Mouse (Mus musculus) fat pad, adult 2 months (tissue): ENCODE data around the gene Tmem233.

Experiments
- DNase-seq: peaks from one replicate; pipeline ENCODE4 v3.0.0-alpha.2; 2011; ENCODE audit warnings: low read depth, low spot score; ENCODE audit errors: extremely low read depth

Tmem233 gene

DNA sequence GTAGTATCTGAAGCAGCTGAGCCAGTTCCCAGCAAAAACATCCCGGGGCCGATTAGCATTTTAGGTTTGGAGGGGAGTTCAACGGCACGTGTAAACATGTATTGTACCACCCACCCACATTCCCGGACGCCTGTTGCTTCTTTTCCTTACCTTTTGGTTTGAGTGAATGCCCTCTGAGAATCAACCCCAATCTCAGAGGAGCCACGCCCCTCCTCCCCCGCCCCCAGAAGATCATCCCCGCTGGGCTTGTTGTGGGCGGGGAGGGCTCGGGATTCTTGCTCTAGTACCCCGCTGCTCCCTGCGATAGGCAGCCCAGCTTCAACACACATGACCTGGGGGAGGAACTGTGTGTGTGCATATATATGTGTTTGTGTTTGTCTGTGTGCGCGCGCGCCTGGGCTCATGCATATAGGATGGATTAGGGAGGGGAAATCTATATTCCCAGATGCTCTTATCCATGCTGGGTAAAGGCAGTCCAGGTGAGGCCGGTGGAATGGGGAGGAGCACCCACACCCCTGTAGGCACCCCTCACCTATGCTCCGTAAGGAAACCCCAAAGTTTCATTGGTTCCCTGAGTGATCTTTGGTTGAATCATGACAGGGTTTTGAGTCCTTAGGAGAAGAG is 52.4 kb downstream of the Tmem233 start:
- DNase-seq = no peak

DNA sequence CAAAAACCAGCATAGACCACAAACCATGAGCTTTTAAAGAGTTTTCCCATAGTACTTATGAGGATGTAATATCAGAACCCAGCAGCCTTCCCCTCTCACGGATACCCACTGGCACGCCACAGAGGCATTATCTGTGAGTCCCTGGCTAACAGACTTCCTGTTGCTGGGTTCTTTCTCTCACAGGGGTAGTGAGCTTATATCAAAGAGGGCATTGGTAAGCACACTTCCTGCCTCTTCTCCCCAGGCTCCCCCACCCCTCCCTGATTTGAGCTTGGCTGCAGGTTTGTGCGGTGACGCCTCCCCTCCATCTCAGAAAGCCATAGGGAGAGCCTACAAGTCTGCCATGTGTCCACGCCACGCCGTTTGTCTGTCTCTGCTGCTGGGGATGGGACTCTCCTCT is 54.0 kb downstream of the Tmem233 start:
- no peak for DNase-seq

DNA sequence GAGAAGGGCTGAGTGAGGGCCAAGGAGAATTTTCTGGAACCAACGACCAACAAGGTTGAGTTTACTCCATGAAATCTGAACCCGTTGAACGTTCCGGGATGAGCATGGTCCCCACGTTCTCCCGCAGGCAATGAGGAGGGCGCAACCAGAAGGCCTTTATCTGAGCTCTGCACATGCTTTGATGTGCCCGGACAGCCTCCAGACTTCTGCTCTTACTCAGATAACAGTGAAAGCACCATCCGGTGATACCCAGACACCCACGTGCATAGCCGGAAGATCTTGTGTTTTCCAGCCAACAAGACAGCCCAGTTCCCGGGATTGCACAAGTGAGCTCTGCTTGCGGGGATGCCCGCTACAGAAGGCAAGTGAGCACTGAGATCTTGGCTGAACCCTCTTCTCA is 56.5 kb downstream of the Tmem233 start:
- DNase-seq = no peak

DNA sequence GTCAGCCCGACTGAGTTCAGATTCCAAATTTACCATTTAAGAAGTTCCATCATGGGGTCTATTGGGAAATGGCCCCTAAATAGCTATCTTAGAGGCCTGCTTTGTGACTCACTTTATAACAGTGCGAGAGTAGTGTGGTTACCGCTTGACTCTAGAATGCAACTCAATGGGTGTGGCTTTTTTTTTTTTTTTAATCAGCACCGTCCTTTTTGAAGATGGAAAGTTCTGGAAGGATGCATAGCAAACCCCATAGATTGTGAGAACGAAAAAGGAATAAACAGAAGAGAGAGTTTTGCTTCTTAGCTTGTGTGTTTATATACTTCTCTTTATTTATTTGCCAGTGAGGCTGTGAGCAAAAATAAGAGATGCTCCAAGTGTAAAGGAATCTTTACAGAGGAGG is 56.9 kb downstream of the Tmem233 start:
- no peak for DNase-seq

DNA sequence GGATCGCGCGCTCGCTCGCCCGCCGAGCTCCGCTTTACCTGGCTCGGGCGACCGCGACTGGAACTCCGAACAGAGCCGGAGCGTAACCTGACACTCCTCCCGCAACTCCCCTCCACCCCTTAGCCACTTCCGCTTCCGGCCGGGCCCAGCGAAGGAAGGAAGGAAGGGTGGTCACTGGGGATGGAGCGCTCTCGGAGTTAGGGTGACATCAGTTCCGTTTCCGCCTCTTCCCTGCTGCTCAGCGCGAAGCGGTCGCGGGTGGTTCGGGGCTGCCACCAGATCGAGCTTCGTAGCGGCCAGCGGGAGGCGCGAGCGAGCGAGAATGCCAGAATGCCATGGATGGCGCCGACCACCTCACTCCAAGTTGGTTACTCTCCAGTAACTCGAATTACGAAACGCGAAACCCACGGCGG is 58.7 kb downstream of the Tmem233 start, which contains the start of gene Prkab1:
Gene Prkab1 (minus strand): TSS at position 182 of the 413 bp plus-strand sequence.
- no peak for DNase-seq

DNA sequence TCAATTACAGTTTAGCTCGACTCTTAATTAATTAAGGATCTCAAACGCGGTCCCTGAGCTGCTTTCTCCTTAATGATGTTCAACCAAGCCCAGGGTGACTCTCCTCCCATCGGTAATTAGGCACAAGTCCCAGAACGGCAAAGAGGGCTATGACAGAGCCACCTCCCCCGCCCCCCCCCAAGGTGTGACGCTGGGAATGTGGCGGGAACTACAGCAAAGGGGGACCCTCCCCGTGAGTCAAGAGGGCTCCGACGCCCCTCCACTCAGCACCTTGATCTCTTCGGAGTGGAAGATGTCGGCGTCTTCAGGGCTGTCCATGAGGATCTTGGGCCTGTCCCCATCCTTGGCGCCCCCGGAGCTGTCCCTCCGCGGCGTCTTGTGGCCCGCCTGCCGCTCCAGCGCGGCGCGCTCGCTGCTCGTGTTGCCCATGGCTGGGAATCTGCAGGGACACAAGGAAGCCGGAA is 59.2 kb downstream of the Tmem233 start:
- DNase-seq = no peak

DNA sequence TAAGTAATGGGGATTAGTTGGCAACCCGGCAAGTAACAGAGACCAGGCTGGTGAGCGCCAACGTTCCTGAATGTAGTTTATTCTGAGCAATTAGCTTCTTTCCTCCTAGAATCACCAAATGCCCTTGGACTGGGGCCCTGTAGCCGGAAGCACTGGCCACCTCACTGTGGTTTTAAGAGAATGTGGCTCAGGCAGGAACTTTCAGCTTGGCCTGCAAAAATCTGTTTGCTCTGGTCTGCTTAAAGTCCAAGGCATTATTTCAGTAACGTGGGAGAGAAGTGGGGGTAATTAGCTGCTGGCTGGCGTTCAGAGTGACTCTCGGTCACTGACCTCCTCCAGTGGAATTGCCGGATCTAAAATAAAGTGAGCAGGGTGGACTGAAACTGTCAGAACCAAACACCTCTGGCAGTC is 59.8 kb downstream of the Tmem233 start:
- no peak for DNase-seq

DNA sequence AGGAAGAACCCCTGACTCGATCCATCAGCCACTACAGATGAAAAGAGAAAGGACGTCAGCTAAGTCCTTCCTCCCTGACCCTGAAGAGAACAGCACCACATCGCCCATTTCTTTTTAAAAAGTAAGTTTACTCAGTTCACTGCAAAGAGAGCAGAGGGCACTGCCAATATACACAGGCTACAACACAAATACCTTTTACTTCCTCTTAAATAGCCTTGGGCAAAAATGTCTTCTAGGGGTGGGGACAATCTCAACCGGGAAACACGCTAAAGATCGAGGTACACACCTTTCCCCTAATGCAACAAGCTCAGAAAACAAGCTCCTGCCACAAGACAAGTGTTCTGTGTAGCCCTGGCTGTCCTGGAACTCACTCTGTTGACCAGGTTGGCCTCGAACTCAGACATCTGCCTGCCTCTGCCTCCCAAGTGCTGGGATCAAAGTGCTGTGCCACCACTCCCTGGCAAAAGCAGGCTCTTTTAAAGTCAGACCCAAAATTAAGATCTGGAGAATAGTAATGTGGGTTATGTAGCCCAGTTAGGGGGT is 60.3 kb downstream of the Tmem233 start:
- DNase-seq = no peak

DNA sequence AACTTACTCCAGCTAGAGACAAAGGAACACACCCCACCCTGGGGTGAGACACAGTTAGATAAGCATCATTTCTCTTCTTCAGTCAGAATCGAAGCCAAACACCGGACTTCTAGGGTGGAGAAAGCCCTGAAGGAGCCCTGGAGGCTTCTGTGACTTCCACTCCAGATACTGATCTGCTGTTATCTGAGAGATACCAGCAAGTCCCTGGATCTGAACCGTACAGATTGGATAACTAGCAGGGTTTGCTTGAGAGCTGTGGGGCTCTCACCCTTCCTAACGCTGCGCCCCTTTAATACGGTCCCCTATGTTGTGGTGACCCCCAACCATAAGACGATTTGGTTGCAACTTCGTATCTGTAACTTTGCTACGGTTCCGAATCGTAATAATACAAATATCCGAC is 60.9 kb downstream of the Tmem233 start:
- no peak for DNase-seq

DNA sequence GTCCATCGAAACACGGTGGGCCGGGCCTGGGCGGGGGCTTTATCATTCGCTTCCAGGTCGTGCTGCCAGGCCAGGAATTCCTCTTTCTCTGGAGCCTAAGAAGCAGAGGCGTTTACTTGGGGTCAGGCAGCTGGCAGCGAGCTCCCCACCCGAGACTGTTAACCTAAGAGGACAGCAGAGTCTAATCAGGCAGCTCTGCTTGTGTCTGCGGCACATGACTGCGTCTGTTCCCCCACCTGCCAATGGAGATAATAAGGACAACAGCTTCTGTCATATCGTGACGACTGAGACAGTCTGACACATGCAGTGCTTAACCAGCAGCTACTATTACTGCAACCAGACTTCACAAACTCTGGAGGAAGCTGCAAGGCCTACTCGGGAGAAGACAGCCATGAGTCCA is 61.5 kb downstream of the Tmem233 start:
- DNase-seq = no peak

DNA sequence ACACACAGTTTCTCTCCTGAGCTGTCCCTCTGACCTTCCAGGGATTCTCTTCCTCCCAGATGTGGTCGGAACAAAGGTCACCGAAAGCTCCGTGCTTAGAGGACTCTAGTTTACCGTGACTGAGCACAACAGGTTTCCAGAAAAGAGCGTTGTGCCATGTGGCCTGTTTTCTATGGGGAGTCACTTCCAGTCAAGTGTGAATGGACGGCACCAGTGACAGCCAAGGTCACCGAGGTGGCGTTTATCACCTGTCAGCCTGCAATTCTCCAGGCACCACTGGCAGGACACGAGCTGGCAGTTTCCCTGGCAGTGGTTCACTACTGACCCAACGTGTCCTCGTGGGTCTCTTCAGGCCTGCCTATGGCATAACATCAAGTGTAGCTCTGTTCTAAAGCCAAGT is 63.7 kb downstream of the Tmem233 start:
- no peak for DNase-seq

DNA sequence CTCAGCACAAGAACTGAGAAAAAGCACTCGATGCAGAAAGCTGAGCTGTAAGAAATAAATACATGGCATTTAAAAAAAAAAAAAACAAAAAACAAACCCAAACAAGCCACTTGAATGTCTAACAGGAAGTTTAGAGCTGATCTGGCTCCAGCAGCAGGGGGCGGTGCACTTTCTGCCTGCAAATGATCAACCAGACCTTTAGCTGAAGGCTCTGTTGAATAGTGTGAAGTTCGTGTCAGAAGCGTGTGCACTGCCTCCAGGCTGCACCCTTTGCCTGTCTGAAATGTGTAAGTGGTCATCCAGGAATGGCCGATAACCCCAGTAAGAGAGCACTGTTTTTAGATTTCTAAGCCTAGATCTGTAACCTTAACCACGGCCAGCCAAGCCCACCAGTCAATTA is 64.3 kb downstream of the Tmem233 start:
- no peak for DNase-seq

DNA sequence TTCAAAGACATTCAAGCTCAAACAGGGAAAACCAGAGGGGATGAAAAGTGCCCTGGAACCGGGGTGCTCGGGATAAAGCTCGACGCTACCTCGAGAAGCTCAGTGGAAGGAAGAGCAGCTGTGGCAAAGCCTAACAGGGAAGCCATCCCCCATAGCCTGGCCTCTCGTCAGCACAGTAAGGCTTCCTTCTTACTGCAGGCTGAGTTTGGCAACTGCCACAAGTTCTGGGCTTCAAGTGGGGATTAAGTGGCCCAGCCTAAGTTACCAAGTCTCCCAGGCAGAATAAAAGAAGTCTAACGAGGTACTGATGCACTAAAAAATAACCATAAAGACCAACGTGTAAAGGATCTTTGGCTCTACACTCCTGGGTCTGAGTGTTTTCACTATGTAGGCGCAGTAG is 64.8 kb downstream of the Tmem233 start:
- DNase-seq = no peak

DNA sequence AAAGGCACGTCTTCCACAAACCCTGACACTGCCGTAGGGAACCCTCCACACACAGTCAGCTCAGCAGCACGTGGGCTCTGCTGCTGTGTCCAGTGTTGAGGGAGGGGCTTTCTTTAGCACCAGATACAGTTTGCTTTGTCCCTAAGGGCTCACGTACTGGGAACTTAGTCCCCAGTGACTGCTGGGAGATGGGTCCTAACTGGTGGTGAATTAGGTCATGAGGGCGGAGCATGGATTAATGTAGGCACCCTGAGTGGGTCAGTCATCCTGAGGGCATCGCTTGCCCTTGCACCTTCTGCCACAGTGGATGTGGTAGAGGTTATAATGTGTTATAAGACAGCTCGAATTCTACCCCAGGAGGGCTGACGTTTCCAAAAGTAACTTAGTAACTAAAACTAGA is 65.7 kb downstream of the Tmem233 start:
- DNase-seq = no peak

DNA sequence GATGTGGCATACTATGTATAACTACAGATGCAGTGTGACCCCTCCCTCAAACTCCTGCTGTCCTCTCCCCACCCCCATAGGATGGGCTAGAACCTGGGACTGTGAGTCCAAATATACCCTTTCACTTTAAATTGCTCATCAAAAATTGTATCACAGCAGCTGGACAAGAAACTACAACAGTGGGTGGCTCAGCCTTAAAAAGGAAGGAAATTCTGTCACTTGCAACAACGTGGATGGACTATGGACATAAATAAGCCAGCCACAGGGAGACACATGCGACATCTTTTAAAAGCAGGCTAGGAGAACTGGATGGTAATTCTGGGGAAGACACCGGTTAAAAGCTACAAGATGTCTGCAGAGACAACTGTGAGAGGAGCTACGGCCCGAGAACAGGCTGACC is 66.5 kb downstream of the Tmem233 start:
- no peak for DNase-seq

DNA sequence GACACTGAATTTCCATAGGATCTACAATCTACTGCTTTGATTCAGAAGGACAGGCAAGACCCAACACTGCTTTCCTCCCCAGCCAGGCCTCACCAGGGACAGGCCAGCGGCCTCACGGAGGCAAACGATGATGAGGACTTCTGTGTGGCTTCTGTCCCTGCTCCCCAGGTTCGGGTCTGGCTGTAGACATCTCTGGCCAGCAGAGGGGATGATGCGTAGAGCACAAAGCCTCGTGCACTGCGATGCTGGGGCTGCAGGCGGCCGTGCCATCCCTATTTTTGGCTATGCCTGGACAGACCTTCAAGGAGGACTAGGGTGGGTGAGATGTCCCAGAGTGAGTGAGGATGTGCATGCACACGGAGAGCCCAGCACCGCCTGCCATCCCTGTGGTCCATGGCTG is 68.8 kb downstream of the Tmem233 start:
- no peak for DNase-seq

DNA sequence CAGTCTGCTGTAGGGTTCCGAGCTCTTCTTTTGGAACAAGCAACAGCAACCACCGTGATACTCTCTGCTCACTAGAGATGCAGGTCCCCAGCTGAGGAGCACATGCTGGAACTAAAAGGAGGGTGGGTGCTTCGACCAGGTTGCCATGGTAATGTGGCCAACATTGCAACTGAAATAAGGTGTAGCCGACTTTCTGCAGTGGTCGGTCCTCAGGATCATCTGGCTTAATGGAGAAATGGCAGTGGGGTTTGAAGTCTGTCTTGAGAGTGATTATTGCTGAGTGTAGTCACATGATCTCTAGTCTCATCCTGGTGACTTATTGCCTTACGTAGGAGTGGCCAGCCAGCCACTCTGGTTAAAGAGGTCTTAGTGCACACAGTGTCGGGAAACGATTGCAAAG is 69.2 kb downstream of the Tmem233 start:
- no peak for DNase-seq

DNA sequence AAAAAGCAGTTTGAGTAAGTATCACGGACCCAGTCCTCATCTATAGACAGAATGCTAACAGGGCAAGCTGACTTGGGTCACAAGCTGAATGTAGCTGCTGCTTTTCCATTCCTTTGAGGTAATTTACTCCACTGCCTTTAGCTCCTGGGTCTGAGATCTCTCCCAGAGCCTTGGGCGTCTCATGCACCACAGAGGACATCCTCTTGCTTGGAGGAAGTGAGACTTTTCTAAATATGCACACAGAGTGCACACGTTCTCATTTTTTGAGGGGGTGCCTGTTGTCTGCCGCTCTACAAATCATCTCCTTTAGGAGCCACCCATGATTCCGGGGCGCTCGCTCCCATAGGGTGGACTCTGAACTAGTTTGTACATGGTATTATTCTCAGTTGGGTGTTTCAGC is 70.5 kb downstream of the Tmem233 start:
- no peak for DNase-seq

DNA sequence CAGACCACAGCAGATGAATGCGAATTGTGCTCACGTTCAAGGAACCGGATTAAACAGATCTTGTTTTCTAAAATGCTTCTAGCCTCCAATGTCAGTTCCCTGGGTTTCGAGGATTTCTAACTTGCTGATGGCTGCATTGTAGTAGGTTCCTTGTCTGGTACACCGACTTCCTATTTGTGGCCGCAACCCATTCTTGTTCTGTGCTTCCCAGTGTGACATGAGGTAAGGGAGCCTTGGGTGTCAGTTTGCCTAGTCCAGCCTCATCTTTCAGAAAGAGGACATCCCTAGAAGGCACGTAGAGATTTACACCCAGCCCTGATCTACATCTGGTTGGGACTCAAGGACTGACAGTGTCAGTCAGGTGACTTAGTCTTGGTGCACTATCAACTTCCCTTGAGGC is 71.3 kb downstream of the Tmem233 start:
- DNase-seq = no peak

DNA sequence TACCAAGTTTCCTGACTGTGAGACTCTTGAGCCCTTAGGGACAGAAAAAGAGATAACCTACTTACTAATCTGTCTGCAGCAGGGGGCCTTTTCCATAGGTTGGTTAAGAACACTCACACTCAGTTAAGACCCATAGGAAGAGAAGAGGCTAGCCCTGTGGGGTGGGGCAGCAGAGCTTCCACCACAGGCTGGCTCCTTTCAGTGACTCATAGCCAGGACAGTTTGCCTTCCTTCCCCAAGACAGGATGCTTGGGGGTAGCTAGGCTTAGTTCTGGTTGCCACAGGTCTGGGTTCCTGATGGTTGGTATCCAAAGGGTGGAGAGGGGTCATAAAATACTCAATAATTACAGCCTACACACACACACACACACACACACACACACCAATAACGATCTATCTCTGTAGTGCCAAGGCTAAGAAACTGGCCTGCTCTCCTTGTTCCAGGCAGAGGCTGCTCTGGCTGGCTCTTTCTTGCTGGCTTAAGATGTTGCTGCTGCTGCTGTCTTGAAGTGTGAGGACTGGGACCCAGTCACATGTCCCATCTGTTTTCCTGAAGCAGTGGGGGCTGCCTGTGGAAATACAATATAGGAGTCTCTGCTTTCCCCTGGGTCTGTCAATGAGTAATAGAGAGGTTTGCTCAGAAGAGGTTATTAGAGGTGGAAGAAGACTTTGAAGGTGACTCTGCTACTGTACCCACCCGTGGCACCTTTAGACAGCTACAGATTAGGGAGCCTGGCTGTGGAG is 73.0 kb downstream of the Tmem233 start:
- no peak for DNase-seq

DNA sequence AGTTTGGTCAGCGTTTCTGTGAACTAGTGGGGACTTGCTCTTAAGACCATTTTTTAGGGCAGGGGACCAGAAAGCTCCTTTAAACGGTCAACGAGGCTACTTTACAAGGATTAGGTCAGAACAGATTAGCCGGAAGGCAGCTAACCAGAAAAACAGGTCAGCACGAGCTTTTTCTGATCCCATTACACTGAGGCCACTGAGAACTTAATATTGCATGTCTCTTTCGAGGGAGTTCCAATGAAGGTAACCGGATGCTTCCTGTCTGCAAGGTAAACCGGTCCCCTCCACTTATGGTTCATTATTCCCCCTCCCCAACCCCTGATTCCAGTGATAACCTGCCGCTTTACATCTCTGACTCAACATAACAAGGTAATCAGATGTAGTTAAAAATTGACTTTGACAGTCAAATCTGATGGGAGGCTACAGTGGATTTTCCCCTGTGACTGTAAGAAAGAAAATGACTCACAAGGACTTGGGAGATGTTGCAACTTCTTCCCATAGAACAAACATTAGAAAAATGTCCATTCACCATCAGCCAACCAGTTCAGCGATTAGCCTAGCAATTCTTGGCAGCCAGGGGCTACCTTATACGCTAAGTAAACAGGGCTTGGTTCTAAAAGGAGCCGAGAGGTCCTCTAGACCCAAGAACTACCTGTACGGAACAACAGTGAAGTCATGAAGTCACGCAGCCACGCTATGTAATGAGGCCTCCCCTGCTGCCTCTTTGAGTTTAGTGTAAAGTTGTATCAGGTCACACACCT is 73.8 kb downstream of the Tmem233 start:
- DNase-seq = no peak

DNA sequence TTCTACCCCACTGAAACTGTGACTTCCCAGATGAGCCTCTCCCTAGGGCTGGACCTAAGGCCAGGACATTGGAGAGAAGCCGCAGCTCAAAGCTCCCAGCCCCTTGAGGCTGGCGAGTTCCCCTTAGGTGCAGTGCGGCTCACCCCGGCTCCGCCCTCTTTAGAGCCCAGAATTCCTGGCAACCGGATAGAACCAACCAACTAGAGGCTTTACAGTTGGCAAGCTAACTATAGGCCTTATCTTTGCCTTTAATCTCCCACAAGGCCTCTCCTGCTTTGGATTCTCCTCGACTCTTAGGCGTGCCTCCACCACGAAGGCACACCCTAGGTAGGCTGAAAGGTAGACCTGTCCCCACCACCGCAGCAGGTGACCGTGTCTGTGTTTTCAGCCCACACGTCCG is 75.3 kb downstream of the Tmem233 start:
- no peak for DNase-seq
